Mouse (Mus musculus) C2C12 (cell line): ENCODE results near the gene Dhx8. TPM values are rescaled to one million over a fixed set of nuclear protein-coding genes. Genes with fewer than 3 reads are reported as not detected.

Experiments used
- H3K27me3 ChIP-seq: one replicate; pipeline ENCODE4 v1.6.1; 2011; ENCODE audit not compliant: control insufficient read depth, insufficient read depth, insufficient read length
- H3K36me3 ChIP-seq: one replicate; pipeline ENCODE4 v1.6.1; 2011; ENCODE audit not compliant: control insufficient read depth, insufficient read depth
- H3K4me3 ChIP-seq: one replicate; pipeline ENCODE4 v1.5.1; 2011; ENCODE audit warnings: mild to moderate bottlenecking, control low read depth; ENCODE audit not compliant: poor library complexity, insufficient read depth, severe bottlenecking
- H3K79me2 ChIP-seq: one replicate; pipeline ENCODE4 v1.6.1; 2011; ENCODE audit not compliant: control insufficient read depth, insufficient read depth
- H3K79me3 ChIP-seq: one replicate; pipeline ENCODE4 v1.6.1; 2011; ENCODE audit warnings: low read depth, control low read depth
- H3ac ChIP-seq: one replicate; pipeline ENCODE3; 2011; ENCODE audit warnings: low read depth; ENCODE audit not compliant: control insufficient read depth, insufficient read length
- CEBPB ChIP-seq: IDR thresholded peaks from one replicate; pipeline ENCODE4 v1.6.1; 2011; ENCODE audit warnings: low read depth, mild to moderate bottlenecking, control low read depth, moderate library complexity
- CTCF ChIP-seq: IDR thresholded peaks from one replicate; pipeline ENCODE4 v1.5.1; 2011; ENCODE audit not compliant: control insufficient read depth, insufficient read depth, insufficient read length
- FOSL1 ChIP-seq: IDR thresholded peaks from one replicate; pipeline ENCODE4 v1.8.0; 2011; ENCODE audit warnings: mild to moderate bottlenecking, low read length; ENCODE audit not compliant: poor library complexity, insufficient read depth, severe bottlenecking
- MAX ChIP-seq: IDR thresholded peaks from one replicate; pipeline ENCODE4 v1.6.1; 2011; ENCODE audit warnings: mild to moderate bottlenecking, control low read depth
- MYOD1 ChIP-seq: IDR thresholded peaks from one replicate; pipeline ENCODE4 v1.6.1; 2011; ENCODE audit warnings: low read depth; ENCODE audit not compliant: control insufficient read depth, insufficient read length
- MYOG ChIP-seq: IDR thresholded peaks from one replicate; pipeline ENCODE4 v1.6.1; 2011; ENCODE audit not compliant: control insufficient read depth, insufficient read length; ENCODE audit errors: extremely low read depth
- USF1 ChIP-seq: IDR thresholded peaks from one replicate; pipeline ENCODE4 v1.6.1; 2011; ENCODE audit warnings: low read depth, mild to moderate bottlenecking, control low read depth, moderate library complexity
- polyA plus RNA-seq: library from polyadenylated mRNA; unstranded; fragments of >200 nt; fragmentation: generic; extraction: Trizol; gene quantifications from one replicate; pipeline ENCODE4 v1.2.1, GENCODE M21; 2012; ENCODE audit warnings: missing spikeins

Dhx8 gene
- polyA plus RNA-seq, 1 experiment = 17.1 TPM

- H3K36me3 ChIP-seq = peaks cover 3% of the 10 kb centered on the region
- H3K4me3 ChIP-seq = peak overlapping the region; percentile 66
- TF ChIP-seq CEBPB = no peak
- TF ChIP-seq MAX = no peak
- TF ChIP-seq CTCF = no peak
- no peaks in the 10 kb centered on the region for H3K27me3 ChIP-seq
- peaks cover 36% of the 10 kb centered on the region for H3K79me3 ChIP-seq
- H3ac ChIP-seq = peak overlapping the region; percentile 78
- peaks cover 52% of the 10 kb centered on the region for H3K79me2 ChIP-seq
These were observed 50.9 kb downstream of the Dhx8 start for GRCm38 (mm10) chr11:101783584-101783983.

- Histone ChIP-seq H3K79me3 (peaks cover 36% of the 10 kb centered on the region), H3K36me3 (no peaks in the 10 kb centered on the region), H3ac (peak overlapping the region; percentile 78), H3K27me3 (no peaks in the 10 kb centered on the region), H3K79me2 (peaks cover 51% of the 10 kb centered on the region), H3K4me3 (peak overlapping the region; percentile 66)
- TF ChIP-seq MYOG (no peak), CEBPB (no peak), MAX (no peak), MYOD1 (no peak), FOSL1 (no peak), USF1 (no peak), CTCF (no peak)
These were observed 51.4 kb downstream of the Dhx8 start for GRCm38 (mm10) chr11:101784072-101784471.

- no peaks in the 10 kb centered on the region for H3K36me3 ChIP-seq
- peaks cover 46% of the 10 kb centered on the region for H3K79me2 ChIP-seq
- peak; percentile 1 for TF ChIP-seq MYOD1
- TF ChIP-seq MAX = no peak
- H3K27me3 ChIP-seq = no peaks in the 10 kb centered on the region
- peak overlapping the region; percentile 78 for H3ac ChIP-seq
- peak overlapping the region; percentile 66 for H3K4me3 ChIP-seq
- H3K79me3 ChIP-seq = peaks cover 36% of the 10 kb centered on the region
These were observed 51.9 kb downstream of the Dhx8 start for GRCm38 (mm10) chr11:101784488-101785142.

- peak within 1 kb of the TSS; percentile 66 for H3K4me3 ChIP-seq
- peak within 1 kb of the TSS; percentile 78 for H3ac ChIP-seq
- H3K36me3 ChIP-seq = no peaks in the 10 kb centered on the region
- H3K27me3 ChIP-seq = no peaks in the 10 kb centered on the region
- peaks cover 32% of the 10 kb centered on the region for H3K79me3 ChIP-seq
- TF ChIP-seq USF1 (no peak), CEBPB (no peak)
- H3K79me2 ChIP-seq = peaks cover 39% of the 10 kb centered on the region
These were observed 52.6 kb downstream of the Dhx8 start, which contains the start of gene Etv4 for GRCm38 (mm10) chr11:101785143-101785851. Gene Etv4 (minus strand): TSS chr11:101785371.

- no peaks in the 10 kb centered on the region for H3K36me3 ChIP-seq
- H3K79me2 ChIP-seq = peaks cover 34% of the 10 kb centered on the region
- H3ac ChIP-seq = peak overlapping the region; percentile 76
- H3K27me3 ChIP-seq = no peaks in the 10 kb centered on the region
- peak overlapping the region; percentile 66 for H3K4me3 ChIP-seq
- TF ChIP-seq MYOD1 (no peak), MYOG (no peak), MAX (no peak), CEBPB (no peak), FOSL1 (no peak), CTCF (no peak), USF1 (no peak)
- H3K79me3 ChIP-seq = peaks cover 28% of the 10 kb centered on the region
These were observed 53.1 kb downstream of the Dhx8 start for GRCm38 (mm10) chr11:101785852-101786205.

- no peak for TF ChIP-seq USF1
- TF ChIP-seq MAX = no peak
- no peak for TF ChIP-seq FOSL1
- TF ChIP-seq MYOG = no peak
- TF ChIP-seq CTCF = no peak
- TF ChIP-seq CEBPB = no peak
- TF ChIP-seq MYOD1 = no peak
- Histone ChIP-seq H3K4me3 (no peak overlapping the region), H3K79me2 (peaks cover 25% of the 10 kb centered on the region), H3K79me3 (peaks cover 20% of the 10 kb centered on the region), H3K36me3 (no peaks in the 10 kb centered on the region), H3K27me3 (no peaks in the 10 kb centered on the region), H3ac (no peak overlapping the region)
These were observed 53.9 kb downstream of the Dhx8 start for GRCm38 (mm10) chr11:101786651-101787050.
